Mouse (Mus musculus) heart, postnatal 4 days (tissue): ENCODE measurements at regions not wholly inside any gene's neighbourhood (a gene's known extent, or its start where the extent isn't known, plus 50 kb on each side); places are given as distances from the start of the nearest gene placed in this dataset.

Experiments used
- DNase-seq: peaks from one replicate; pipeline ENCODE4 v3.0.0; 2021

GRCm38 (mm10) chr5:118353689-118354088, 108.7 kb downstream of the 2410131K14Rik start:
- DNase-seq: no peak

GRCm38 (mm10) chr5:118354127-118354526, 109.1 kb downstream of the 2410131K14Rik start:
- no peak for DNase-seq

- DNase-seq: no peak
Measured at GRCm38 (mm10) chr5:118354871-118355270, 109.8 kb downstream of the 2410131K14Rik start.

GRCm38 (mm10) chr5:118355287-118355686, 110.3 kb downstream of the 2410131K14Rik start:
- DNase-seq: no peak

GRCm38 (mm10) chr5:118355691-118356337, 110.8 kb downstream of the 2410131K14Rik start:
- DNase-seq: peak; percentile 68

GRCm38 (mm10) chr5:118359646-118360373, 114.8 kb downstream of the 2410131K14Rik start:
- no peak for DNase-seq

- no peak for DNase-seq
Measured at GRCm38 (mm10) chr5:118360374-118361064, 115.5 kb downstream of the 2410131K14Rik start.

GRCm38 (mm10) chr5:118361133-118361852, 116.3 kb downstream of the 2410131K14Rik start:
- DNase-seq: no peak

- DNase-seq: no peak
Measured at GRCm38 (mm10) chr5:118361853-118362406, 116.9 kb downstream of the 2410131K14Rik start.

- no peak for DNase-seq
Measured at GRCm38 (mm10) chr5:118362738-118363137, 117.7 kb downstream of the 2410131K14Rik start.

GRCm38 (mm10) chr5:118363154-118363553, 118.1 kb downstream of the 2410131K14Rik start:
- DNase-seq: no peak

- DNase-seq: no peak
Measured at GRCm38 (mm10) chr5:118364646-118365045, 119.6 kb downstream of the 2410131K14Rik start.

- DNase-seq: no peak
Measured at GRCm38 (mm10) chr5:118365196-118365595, 120.2 kb downstream of the 2410131K14Rik start.

- no peak for DNase-seq
Measured at GRCm38 (mm10) chr5:118365651-118366050, 120.6 kb downstream of the 2410131K14Rik start.

- DNase-seq: no peak
Measured at GRCm38 (mm10) chr5:118367047-118367446, 122.0 kb downstream of the 2410131K14Rik start.

GRCm38 (mm10) chr5:118373581-118373981, 128.6 kb downstream of the 2410131K14Rik start:
- peak; percentile 46 for DNase-seq

GRCm38 (mm10) chr5:118374968-118375367, 129.9 kb downstream of the 2410131K14Rik start:
- DNase-seq: no peak

- DNase-seq: no peak
Measured at GRCm38 (mm10) chr5:118375916-118376315, 130.9 kb downstream of the 2410131K14Rik start.

GRCm38 (mm10) chr5:118376478-118376877, 131.5 kb downstream of the 2410131K14Rik start:
- DNase-seq: no peak

- DNase-seq: no peak
Measured at GRCm38 (mm10) chr5:118377402-118377848, 132.4 kb downstream of the 2410131K14Rik start.

GRCm38 (mm10) chr5:118379245-118380051, 134.4 kb downstream of the 2410131K14Rik start:
- DNase-seq: no peak
